Mouse (Mus musculus): ENCODE data around the gene Ttc36.
A peak's percentile ranks its signal among the peaks of the same experiment; 100 is the strongest.
"Not testable (repeated sequence)": the region's sequence is repeated elsewhere in the genome, so short reads cannot be mapped to it uniquely, and the experiment has no call there.

Gene Ttc36

GRCm38 (mm10) chr9:44772392-44772749, 30.5 kb downstream of the Ttc36 start:
- no peak for DNase-seq

- no peak for DNase-seq
Observed at GRCm38 (mm10) chr9:44771376-44771775, 31.5 kb downstream of the Ttc36 start.

GRCm38 (mm10) chr9:44768029-44768394, 34.9 kb downstream of the Ttc36 start:
- DNase-seq, result not testable (repeated sequence)

GRCm38 (mm10) chr9:44767101-44768028, 35.5 kb downstream of the Ttc36 start, which contains the start of the genes Arcn1 and Ift46:
TSS of gene Arcn1 (minus strand) at chr9:44767845.
TSS of gene Ift46 (plus strand) at chr9:44767908.
- peak; percentile 78 to 82 for DNase-seq

DNA sequence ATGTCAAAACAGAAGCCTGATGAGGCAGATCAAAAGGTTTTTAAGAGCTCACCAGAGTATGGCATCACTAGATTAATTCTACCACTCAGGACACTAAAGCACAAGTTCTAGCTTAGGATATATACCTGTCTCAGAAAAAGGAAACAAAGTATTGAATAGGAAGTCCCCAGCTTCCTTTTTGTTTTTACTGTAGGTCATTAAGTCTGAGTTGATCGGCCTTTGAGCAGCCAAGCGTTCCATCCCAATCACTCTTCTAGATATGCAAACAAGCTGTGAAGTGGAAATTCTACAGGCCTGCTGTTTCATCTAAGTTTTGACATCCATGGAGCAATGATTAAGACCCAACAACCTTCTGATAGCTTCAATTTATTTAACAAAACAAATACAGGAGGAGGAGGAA, 42.0 kb downstream of the Ttc36 start:
- no peak for DNase-seq
